Mouse (Mus musculus) forebrain, embryonic 14.5 days (tissue): Measurements from ENCODE around the gene Gpr157. TPM values are rescaled to one million over a fixed set of nuclear protein-coding genes. Genes with fewer than 3 reads are reported as not detected.

ENCODE experiments used
- ATAC-seq: fragments of 200-750 bp; cut with Nextera tagmentation; 2 replicates; pipeline ENCODE4 v1.8.0; 2017; ENCODE audit warnings: mild to moderate bottlenecking, moderate library complexity
- DNase-seq: peaks from one replicate; pipeline ENCODE4 v3.0.0-alpha.2; 2015; ENCODE audit warnings: low spot score
- H3K27ac ChIP-seq: fragments of 300-500 bp; sonication (generic); 2 replicates; pipeline ENCODE4 v1.5.1; 2014; ENCODE audit warnings: low read depth, mild to moderate bottlenecking, control low read depth, low read length, moderate library complexity
- H3K27me3 ChIP-seq: fragments of 300-500 bp; sonication (generic); replicated peaks from 2 replicates; pipeline ENCODE4 v1.6.1; 2014; ENCODE audit warnings: low read length, control low read depth, mixed read lengths; ENCODE audit not compliant: control insufficient read depth, insufficient read depth
- H3K36me3 ChIP-seq: fragments of 300-500 bp; sonication (generic); 2 replicates; pipeline ENCODE4 v1.6.1; 2014; ENCODE audit warnings: low read length, control low read depth; ENCODE audit not compliant: control insufficient read depth, insufficient read depth
- H3K4me1 ChIP-seq: fragments of 300-500 bp; sonication (generic); 2 replicates; pipeline ENCODE4 v1.6.1; 2014; ENCODE audit warnings: antibody characterized with exemption, low read length, control low read depth; ENCODE audit not compliant: control insufficient read depth, insufficient read depth
- H3K4me2 ChIP-seq: fragments of 300-500 bp; sonication (generic); 2 replicates; pipeline ENCODE4 v1.6.1; 2014; ENCODE audit warnings: mild to moderate bottlenecking, control low read depth, low read length
- H3K4me3 ChIP-seq: fragments of 300-500 bp; sonication (generic); 2 replicates; pipeline ENCODE4 v1.5.1; 2014; ENCODE audit warnings: low read depth, low read length, control low read depth
- H3K9ac ChIP-seq: fragments of 300-500 bp; sonication (generic); 2 replicates; pipeline ENCODE4 v1.6.1; 2014; ENCODE audit warnings: mild to moderate bottlenecking, low read length, control low read depth, moderate library complexity
- H3K9me3 ChIP-seq: fragments of 300-500 bp; sonication (generic); replicated peaks from 2 replicates; pipeline ENCODE4 v1.6.1; 2016; ENCODE audit warnings: low read length, control low read depth, mixed read lengths; ENCODE audit not compliant: control insufficient read depth
- WGBS: fragments of 180-500 bp; shearing (Covaris S2); extraction: QIAGEN DNeasy Blood & Tissue Kit; methylation state at CpG from one replicate; pipeline ENCODE4 v1.1.7; 2014; 5-methylcytosine and 5-hydroxymethylcytosine counted together
- polyA plus RNA-seq: library from polyadenylated mRNA; unstranded; fragments of >200 nt; fragmentation: Nextera tagmentation; extraction: Ambion mirVana; gene quantifications from 2 replicates; pipeline ENCODE4 v1.2.1, GENCODE M21; 2014

Gene Gpr157
- polyA plus RNA-seq, 1 experiment from 2014 or later, result 0.06 TPM

DNA sequence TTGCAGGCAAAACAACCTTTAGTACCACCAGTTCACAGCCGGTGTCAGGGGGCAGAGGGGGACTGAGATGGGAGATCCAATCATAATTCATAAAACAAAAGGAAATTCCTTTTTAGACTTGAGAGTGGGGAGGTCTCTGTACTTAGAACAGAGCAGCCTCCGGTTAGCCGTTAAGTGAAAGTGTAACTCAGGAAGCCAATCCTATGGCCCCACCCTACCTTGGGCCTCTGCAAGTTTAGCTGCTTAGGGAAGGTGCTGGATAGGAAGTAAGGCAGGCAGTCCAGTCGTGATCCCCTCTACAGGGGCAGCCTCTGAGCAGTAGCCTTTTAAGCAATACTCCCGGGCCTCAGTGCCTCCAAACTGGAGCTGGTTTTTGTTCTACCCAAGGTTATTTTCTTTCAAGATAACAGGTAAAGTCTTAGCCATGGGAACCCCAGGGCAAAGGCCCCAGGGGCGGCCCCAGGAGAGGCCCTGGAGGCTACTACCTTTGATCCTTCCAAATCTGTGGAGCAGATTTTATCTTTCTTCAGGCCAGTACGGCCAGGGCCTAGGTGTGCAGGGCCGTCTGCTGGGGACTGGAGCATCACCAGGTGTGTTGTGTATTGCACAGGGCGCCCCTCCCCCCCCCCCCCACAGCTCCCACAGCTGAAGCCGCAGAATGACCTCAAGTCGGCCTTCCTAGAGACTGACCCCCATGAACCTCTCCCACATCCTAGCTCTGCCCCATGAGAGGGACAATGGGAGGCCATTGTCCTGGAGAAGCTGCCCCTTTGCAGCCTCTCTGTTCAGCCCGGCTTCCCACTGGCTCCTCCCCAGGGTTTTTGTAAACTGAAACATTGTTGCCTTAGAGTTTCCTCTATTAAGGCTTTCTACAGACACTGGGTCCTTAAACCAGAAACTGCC is 6.6 kb downstream of the Gpr157 start:
- no peak overlapping the region for H3K27ac ChIP-seq
- no peak for DNase-seq
- peaks cover 3% of the 10 kb centered on the region; the same call in 1 of the 2 replicates for H3K27me3 ChIP-seq
- no peaks in the 10 kb centered on the region for H3K9me3 ChIP-seq
- no peak overlapping the region for H3K4me3 ChIP-seq
- no peak overlapping the region for H3K4me2 ChIP-seq
- no peak overlapping the region for H3K9ac ChIP-seq
- 0 out of 2 replicates have a peak, but pooled peaks cover 2% of the 10 kb centered on the region for H3K4me1 ChIP-seq
- 23% methylated on average over 12 of the region's 12 CpGs for WGBS
- H3K36me3 ChIP-seq, result no peaks in the 10 kb centered on the region
- ATAC-seq, result no peak

DNA sequence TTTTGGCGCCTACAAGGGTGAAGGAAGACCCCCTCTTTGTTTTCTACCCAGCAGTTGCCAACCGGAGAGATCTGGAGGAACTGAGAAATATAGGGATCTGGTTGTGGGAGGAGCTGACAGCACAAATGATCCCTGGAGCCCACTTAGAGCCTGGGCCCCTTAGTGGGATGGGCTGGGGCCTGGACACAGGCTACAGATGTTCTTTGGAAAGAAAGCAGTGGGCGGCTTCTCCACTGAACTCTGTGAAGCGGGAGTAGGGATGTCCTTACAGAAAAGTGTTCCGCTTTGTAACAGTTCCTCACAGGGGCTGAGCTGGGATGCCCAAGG is 7.3 kb downstream of the Gpr157 start:
- no peak overlapping the region for H3K4me3 ChIP-seq
- DNase-seq (no peak), ATAC-seq (no peak)
- 11% methylated on average over 5 of the region's 5 CpGs for WGBS
- H3K27me3 ChIP-seq, result peaks cover 3% of the 10 kb centered on the region; the same call in 1 of the 2 replicates
- H3K9ac ChIP-seq, result no peak overlapping the region
- no peaks in the 10 kb centered on the region for H3K36me3 ChIP-seq
- no peak overlapping the region for H3K4me2 ChIP-seq
- H3K9me3 ChIP-seq, result no peaks in the 10 kb centered on the region
- no peak overlapping the region for H3K27ac ChIP-seq
- H3K4me1 ChIP-seq, result 0 out of 2 replicates have a peak, but pooled peaks cover 2% of the 10 kb centered on the region

DNA sequence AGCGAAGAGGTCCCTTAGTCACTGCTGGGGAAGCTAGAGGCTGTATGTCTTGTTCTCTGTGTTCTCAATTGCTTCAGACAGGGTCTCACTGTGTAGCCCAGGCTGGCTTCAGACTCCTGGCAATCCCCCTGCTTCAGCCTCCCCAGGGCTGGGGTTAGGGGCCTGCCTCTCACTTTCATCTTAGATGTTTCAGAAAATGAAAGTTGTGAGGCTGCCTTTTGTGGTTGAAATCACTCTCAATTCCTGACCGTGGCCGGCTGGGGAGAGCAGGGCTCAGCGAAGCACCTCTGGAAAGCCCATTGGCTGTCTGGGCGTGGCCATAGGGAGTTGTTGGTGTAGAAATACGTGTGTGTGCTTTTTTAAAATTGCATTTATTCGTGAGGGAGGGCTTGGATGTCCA is 9.1 kb downstream of the Gpr157 start:
- no peaks in the 10 kb centered on the region for H3K36me3 ChIP-seq
- no peak for ATAC-seq
- H3K9ac ChIP-seq, result no peak overlapping the region
- H3K27me3 ChIP-seq, result no peaks in the 10 kb centered on the region
- H3K4me1 ChIP-seq, result 0 out of 2 replicates have a peak, but pooled peaks cover 2% of the 10 kb centered on the region
- no peaks in the 10 kb centered on the region for H3K9me3 ChIP-seq
- H3K4me2 ChIP-seq, result no peak overlapping the region
- no peak for DNase-seq
- no peak overlapping the region for H3K27ac ChIP-seq
- WGBS, result 71% methylated on average over 7 of the region's 7 CpGs
- H3K4me3 ChIP-seq, result no peak overlapping the region

DNA sequence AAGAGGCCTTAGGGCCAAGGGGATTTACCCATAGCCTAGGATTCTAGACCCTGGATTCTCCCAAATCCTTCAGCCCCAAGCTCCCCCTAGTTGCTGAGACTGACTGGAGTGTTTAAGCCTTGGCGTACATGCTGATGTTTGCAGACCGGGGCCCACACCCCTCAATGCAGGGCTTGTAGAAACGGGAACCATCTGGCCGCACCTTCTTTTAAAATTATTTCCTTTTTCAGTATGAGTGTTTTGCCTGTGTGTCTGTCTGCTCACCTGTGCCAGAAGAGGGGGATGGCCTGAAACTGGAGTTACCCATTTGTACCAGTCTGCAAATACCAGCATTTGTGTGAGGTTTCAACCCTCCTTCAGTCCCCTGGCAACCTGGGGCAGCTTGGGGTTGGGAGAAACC is 10.7 kb downstream of the Gpr157 start:
- DNase-seq (no peak), ATAC-seq (no peak)
- Histone ChIP-seq H3K27ac (no peak overlapping the region), H3K9ac (no peak overlapping the region), H3K27me3 (no peaks in the 10 kb centered on the region), H3K4me3 (no peak overlapping the region), H3K4me1 (0 out of 2 replicates have a peak, but pooled peaks cover 2% of the 10 kb centered on the region), H3K36me3 (no peaks in the 10 kb centered on the region), H3K4me2 (no peak overlapping the region), H3K9me3 (no peaks in the 10 kb centered on the region)
- WGBS, result 93% methylated on average over 4 of the region's 4 CpGs

DNA sequence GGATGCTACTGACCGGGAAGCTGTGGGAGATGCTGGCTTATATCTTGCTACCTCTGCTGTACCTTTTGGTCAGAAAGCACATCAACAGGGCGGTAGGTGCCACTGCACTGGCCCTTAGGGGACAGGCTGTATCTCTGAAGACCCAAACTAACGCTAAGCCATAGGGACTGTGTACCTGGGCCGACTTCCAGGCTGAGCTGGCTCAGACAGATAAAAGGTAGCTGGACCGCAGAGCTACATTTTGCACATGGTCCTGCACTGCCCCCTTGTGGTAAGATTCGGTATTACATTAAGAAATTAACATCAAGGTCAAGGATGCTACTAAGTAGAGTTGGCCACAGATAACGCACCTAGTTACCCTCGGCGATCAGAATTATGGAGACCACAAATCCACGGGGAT is 11.7 kb downstream of the Gpr157 start:
- Histone ChIP-seq H3K27me3 (no peaks in the 10 kb centered on the region), H3K36me3 (no peaks in the 10 kb centered on the region), H3K9me3 (no peaks in the 10 kb centered on the region), H3K4me3 (no peak overlapping the region), H3K9ac (no peak overlapping the region), H3K27ac (no peak overlapping the region), H3K4me1 (0 out of 2 replicates have a peak, but pooled peaks cover 2% of the 10 kb centered on the region), H3K4me2 (no peak overlapping the region)
- peak; percentile 65; the same call in 1 of the 2 replicates for ATAC-seq
- 18% methylated on average over 10 of the region's 10 CpGs for WGBS
- DNase-seq, result peak; percentile 81

DNA sequence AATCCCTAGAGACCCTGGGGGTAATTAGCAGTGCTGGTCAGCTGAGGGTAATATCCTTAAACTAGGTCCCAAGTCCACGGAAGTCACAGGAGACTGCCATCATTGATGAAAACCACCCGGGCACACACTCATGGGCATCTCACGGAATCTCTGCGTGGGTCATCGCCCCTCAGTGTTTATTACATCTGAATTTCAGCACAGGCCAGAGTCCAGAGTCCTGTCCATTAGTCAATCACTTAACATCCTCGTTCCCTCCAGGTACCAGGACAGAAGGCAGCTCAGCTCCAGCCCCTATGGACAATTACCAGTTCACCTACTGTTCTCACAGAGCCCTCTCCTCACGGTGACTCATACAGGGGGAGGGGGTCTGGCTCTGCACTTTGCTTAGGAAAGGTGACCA is 15.7 kb downstream of the Gpr157 start:
- Histone ChIP-seq H3K4me2 (no peak overlapping the region), H3K27ac (no peak overlapping the region), H3K4me1 (no peaks in the 10 kb centered on the region), H3K9ac (no peak overlapping the region), H3K9me3 (no peaks in the 10 kb centered on the region), H3K4me3 (no peak overlapping the region), H3K27me3 (no peaks in the 10 kb centered on the region), H3K36me3 (no peaks in the 10 kb centered on the region)
- DNase-seq, result no peak
- WGBS, result 89% methylated on average over 7 of the region's 7 CpGs
- ATAC-seq, result no peak

DNA sequence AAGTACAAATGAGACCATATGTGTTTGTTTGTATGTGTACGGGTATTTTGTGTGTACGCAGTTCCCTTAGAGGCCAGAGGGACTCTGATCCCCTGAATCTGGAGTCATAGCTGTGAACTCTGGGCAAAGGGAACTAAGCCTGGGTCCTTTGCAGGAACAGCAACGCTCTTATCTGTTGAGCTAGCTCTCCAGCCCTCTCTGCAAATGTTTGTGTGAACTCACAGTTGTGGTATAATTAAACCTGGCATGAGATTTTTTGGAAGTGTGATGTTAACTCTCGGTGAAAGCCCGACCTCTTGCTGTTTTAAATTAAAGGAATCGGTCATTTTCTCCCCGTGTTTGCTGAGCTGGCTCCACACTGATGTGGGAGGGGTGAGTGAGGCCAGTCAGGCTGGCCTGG is 18.5 kb downstream of the Gpr157 start:
- no peak for ATAC-seq
- H3K27me3 ChIP-seq, result no peaks in the 10 kb centered on the region
- WGBS, result 68% methylated on average over 7 of the region's 7 CpGs
- DNase-seq, result no peak
- no peak overlapping the region for H3K27ac ChIP-seq
- no peak overlapping the region for H3K9ac ChIP-seq
- no peak overlapping the region for H3K4me3 ChIP-seq
- H3K36me3 ChIP-seq, result no peaks in the 10 kb centered on the region
- no peaks in the 10 kb centered on the region for H3K9me3 ChIP-seq
- no peak overlapping the region for H3K4me2 ChIP-seq
- H3K4me1 ChIP-seq, result no peaks in the 10 kb centered on the region

DNA sequence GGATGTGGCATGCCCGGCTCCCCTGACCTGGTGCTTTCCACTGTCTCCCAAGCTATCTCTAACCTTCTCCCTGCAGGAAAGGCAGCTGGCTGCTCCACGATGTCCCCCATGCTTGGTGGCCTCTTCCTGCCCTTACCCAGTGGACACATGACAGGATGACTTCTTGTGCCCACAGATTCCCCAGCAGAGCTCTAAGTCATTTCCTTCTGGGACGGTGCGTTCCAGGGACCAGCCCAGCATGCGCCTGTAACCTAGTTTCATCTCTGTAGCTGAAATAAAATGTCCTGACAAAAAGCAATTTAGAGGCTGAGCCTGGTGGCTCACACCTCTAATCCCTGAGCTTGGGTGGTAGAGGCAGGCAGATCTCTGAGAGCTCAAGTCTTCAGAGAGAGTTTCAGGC is 19.5 kb downstream of the Gpr157 start:
- H3K4me2 ChIP-seq, result no peak overlapping the region
- 80% methylated on average over 5 of the region's 5 CpGs for WGBS
- no peak for ATAC-seq

DNA sequence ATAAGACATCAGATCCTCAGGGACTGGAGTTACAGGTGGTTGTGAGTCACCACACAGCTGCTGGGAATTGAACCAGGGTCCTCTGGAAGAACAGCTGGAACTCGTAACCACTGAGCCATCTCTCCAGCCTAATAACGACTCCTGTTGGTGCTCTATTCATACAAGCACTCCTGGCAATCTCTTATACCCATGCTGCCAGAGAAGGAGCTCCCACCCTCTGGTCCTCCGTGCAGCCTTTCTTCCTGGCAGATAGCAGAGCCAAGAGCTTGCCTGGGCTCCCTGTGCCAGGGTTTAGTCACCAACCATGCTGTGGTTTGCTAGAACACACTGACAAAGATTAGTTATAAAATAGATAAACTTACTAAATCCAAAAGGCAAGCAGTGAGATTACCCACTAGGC is 22.5 kb downstream of the Gpr157 start:
- DNase-seq (no peak), ATAC-seq (no peak)
- H3K9ac ChIP-seq, result no peak overlapping the region
- H3K4me3 ChIP-seq, result no peak overlapping the region
- H3K9me3 ChIP-seq, result no peaks in the 10 kb centered on the region
- no peaks in the 10 kb centered on the region for H3K4me1 ChIP-seq
- no peak overlapping the region for H3K27ac ChIP-seq
- H3K27me3 ChIP-seq, result no peaks in the 10 kb centered on the region
- H3K4me2 ChIP-seq, result no peak overlapping the region
- 54% methylated on average over 3 of the region's 3 CpGs for whole genome bisulfite sequencing
- no peaks in the 10 kb centered on the region for H3K36me3 ChIP-seq

More for the DNA sequence above, 19.5 kb downstream of the Gpr157 start:
- H3K9me3 ChIP-seq, result no peaks in the 10 kb centered on the region
- no peaks in the 10 kb centered on the region for H3K4me1 ChIP-seq
- DNase-seq, result no peak
- no peak overlapping the region for H3K4me3 ChIP-seq
- no peak overlapping the region for H3K9ac ChIP-seq
- no peak overlapping the region for H3K27ac ChIP-seq
- H3K36me3 ChIP-seq, result no peaks in the 10 kb centered on the region
- no peaks in the 10 kb centered on the region for H3K27me3 ChIP-seq
